Mouse (Mus musculus) cerebellum, adult 11 months (tissue): ENCODE results near the gene St3gal3.

Experiments used
- DNase-seq: peaks from one replicate; pipeline ENCODE4 v3.0.0; 2022

The St3gal3 gene

DNA sequence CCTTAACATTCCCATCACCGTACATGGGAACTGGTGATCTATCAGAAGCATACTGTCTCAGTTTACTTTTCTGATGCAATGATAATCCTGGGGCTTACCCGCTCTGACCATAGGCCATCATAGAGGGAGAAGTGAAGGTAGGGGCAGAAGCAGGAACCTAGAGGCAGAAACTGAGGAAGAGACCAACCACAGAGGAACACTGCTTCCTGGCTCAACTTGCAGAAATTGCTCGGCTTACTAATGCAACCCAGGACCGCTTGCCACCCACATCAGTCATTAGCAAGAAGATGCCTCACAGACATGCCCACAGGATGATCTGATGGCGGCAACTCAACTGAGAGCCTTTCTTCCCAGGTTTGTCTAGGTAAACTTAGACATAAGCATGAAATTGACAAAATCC lies 216.0 kb downstream of the St3gal3 start:
- DNase-seq: no peak

DNA sequence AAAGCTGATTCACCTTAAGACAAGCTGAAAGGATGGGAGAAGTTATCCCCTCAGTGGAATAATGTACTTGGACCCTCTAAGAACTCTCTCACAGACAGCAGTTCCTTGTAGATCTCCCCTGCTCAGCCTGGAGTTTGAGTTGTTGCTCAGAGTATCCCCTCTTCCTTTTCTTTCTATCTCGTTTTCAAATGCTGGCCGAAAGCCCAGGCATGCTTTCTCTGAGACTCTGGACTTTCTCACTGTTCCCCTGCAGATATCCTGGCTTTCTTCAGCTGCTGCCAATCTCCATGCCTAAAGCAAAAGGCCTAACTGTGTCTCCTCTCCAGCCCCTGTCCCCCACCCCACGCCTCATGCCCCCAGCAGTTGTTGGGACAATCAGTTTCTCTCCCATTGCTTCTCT lies 216.5 kb downstream of the St3gal3 start:
- DNase-seq: no peak

DNA sequence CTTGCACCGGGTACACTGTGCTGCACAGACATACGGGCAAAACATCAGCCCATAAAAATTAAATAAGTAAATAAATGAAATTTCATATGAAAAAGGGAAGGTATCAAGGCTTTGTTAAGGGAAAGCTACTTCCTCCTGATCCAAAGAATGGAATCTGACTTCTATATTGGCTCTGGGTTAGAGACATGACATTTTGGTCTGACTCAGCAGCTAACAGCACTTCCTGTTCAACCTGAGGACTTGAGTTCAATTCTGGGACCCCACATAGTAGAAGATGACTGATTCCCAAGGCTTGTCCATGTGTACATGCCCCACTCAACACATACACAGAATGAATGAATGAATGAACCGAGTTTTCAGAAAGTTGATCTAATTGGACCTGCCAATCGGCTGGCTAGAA lies 216.9 kb downstream of the St3gal3 start:
- DNase-seq: no peak

DNA sequence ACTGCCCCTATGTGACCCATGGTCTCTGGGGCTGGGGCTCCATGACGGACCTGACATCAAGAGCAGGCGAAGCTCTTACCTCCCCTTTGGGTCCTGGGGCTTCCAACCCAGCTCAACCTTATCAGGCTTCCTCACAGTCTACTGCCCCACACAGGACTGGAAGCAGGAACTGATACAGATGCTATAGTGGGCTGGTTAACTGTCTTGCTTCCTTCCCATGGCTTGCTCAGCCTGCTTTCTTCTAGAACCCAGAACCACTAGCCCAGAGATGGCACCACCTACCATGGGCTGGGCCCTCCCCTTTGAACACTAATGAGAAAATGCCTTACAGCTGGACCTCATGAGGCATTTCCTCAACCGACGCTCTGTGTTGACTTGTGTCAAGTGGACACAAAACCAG lies 217.3 kb downstream of the St3gal3 start:
- no peak for DNase-seq

DNA sequence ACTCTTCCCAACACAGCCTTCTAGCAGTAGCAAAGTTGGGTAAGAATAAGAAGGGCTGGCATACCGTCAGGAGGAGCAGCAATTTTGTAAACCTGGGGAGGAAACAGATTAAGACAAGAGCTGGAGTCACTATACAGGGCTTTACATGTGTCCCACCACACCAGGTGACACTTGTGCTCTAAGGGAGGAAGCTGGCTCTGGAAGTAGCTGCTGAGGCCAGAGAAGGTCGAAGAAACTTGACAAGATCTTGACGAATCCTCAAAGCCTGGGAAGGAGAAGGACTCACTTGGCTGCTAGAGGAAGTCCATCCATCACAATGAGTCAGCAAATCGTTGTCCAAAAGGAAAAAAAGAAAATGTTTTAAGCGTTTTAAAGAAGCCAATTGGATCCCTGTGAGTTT lies 218.3 kb downstream of the St3gal3 start:
- no peak for DNase-seq

DNA sequence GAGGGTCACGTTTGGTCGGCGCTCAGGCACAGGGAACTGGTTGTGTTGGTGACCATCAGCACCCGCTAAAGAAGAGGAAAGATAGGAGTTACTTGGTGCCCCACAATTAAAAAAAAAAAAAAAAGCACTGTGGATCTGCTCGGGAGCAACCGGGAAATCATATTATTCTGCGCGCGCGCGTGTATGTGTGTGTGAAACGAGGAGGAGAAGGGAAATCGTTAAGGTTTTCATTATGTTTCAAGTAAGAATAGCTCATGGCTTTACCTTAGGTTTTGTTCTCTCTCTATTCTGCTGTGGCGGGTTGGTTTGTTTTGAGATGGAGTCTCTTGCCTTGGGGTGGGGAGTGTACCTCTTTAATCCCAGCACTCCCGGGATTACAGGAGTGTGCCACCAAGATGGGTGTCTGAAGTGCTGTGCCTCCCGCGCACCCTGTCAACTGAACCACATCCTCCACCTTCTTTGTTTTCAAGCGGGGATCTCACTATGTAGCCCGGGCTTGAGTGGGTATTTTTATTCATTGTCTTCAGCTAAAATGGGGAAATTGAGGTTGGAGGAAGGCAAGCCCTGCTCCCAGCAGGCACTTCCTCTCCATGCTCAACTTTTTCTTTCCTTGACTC lies 219.1 kb downstream of the St3gal3 start:
- DNase-seq: no peak

DNA sequence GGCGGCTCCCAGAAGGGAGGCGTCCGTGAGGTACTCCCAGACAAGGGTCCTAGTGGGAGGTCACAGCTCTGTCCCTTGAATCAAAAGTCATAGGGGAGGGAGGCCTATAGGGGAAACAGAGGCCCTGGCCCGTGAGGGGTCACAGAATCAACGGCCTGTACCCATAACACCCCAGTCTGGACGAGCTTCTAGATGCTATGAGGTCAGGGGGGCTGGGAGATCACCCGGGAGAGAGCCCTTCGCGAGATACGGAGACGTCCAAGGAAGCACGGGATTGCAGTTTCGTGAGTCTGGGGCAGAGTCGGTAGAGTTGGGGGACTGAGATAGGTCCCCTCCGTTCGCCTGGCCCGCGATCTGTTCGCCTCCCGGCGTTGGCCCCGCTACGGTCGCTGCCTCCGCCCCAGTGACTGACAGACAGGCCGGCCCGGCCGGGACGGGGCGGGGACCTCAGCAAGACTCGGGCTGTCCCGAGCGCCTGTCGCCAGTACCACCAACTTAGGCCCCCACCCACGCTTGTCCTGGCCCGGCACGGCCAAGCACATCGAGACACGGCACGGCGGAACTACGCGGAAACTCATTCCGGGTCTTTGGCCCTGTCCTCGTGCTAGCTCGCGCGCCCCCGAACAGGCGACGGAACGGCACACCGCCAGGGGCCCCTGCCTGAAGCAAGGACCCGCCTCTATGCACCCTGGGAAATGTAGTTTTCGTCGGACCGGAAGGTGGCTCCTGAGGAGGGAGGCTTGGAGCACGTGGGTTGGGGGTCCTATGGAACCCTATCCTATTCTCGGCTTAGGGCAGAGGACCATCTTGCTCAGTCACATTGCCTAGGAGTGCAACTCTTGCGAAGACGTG lies 219.9 kb downstream of the St3gal3 start, which contains the start of gene Ipo13:
Gene Ipo13, minus strand, starts transcription at position 409 of the 852 bp plus-strand sequence.
- peak; percentile 89 for DNase-seq

DNA sequence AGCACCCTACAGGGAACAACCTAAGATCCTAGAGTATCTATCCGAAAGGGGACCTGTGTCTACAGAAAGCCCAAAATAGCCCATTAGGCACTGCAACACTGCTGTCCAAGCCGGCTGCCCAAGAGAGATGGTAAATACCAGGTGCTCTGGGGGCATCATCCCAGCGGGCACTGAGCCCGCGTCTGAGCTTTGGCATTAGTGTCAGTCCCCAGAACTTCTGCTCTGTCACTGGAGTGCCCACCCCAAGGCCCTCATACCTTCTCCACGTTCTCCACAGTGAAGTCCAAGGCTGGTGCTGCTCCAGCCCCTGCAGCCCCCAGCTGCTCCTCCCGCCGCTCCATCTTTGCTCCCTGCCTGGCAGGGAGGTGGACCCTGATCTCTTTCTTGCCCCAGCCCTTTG lies 220.7 kb downstream of the St3gal3 start:
- peak; percentile 66 for DNase-seq

DNA sequence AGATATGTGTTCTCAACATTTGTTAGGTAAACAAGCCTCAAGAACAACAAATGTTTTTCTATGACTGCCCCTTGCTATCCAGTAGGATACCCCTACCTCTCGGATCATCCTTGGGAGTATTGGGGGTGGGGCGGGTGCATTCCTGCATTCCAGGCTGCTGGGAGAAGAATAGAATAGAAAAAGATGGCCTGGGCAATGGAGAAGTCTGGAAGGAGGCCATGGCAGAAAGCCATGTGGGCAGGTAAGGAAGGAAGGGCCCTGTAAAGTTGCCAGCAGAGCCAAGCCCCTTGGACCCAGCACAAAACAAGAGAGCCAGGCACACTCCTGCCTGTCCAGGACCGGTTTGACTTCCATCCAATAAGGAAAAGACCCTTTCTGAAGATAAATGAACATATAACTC lies 221.3 kb downstream of the St3gal3 start:
- peak; percentile 83 for DNase-seq

DNA sequence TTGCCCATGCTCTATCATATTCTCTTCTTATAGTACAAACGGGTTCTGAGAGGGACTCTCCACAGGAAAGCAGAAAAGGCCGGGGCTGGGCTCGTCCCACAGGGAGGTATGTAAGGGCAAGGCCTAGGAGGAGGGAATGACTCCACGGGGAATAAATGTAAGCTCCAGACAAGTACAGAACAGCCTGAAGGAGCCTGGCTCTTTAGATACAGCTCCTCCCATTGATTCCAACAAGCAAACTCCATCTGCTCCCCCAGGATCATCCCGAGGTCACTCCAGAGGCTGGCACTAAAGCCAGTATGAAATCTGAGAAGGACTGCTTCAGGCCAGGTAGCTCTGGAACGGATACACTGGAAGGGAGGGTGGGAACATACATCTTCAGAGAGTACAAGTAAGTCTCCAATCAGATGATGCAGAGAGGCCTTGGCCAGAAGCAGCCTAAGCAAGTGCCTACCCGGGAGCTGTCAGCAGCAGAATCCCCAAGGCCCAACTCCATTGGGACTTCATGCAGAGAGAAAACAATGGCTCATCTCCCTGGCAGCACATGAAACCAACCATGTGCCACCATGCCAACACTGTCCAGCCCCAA lies 221.9 kb downstream of the St3gal3 start:
- no peak for DNase-seq

DNA sequence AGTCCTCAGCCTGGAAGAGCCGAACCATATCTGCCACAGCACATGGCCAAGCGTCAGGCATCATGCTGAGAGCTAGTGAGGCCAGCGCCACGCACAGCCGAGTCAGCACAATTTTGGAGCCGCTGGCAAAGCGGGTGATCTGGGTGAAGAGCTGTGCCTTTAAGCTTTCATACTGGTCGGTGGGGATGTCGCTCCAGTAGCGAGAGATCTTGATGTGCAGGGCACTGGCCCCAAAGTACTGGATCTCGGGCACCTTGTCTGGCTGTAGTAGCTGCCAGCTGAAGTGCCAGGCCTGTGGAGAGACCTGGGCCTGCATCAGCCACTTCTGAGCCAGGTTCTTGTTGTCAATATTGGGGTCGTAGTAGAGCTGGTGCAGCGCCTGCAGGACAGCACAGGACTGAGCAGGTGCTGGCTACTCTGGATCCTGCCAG lies 222.6 kb downstream of the St3gal3 start:
- peak; percentile 62 for DNase-seq

DNA sequence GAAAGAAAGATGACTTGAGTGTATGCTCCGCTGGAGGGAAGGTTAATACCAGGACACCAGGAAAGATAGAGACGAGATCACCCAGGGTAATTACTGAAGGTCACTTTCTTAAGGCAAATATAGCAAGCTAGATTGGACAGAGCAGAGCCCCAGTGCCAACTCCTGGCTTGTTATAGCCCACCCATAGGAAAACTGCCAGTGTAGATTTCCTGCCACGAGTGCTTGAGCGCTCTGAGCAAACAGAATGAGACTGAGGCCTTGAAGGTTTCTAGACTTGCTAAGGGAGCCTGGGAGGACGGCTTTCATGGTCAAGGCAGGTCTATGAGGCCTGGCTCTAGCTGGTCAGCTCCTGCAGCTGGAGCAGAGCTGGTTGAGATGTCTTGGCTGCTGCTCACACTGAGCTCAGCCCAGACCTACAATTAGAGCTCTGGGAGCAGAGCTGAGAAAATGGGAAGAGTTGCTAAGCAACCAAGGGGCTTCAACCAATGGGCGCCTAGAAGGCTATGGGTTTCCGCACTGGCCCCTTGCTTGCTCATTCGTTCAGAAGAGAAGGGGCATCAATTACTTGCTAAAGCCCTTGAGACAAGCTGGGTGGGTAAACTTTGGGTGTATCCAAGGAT lies 225.8 kb downstream of the St3gal3 start:
- DNase-seq: no peak

DNA sequence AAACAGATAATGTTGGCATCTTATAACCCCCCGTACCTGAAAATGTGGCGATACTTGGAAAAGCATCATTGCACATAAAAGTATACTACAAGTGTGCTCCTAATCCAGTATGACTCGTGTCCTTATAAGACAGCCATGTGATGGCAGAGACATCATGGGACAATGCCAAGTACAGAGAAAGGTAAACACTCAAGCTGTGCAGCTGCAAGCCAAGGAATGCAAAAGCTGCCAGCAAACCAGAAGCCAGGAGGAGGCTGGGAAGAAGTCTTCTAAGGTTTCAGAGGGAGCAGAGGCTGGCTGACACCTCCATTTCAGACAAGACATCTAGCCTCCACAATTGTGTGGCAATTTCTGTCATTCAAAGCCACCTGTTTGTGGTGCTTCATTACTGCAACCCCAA lies 228.5 kb downstream of the St3gal3 start:
- no peak for DNase-seq

DNA sequence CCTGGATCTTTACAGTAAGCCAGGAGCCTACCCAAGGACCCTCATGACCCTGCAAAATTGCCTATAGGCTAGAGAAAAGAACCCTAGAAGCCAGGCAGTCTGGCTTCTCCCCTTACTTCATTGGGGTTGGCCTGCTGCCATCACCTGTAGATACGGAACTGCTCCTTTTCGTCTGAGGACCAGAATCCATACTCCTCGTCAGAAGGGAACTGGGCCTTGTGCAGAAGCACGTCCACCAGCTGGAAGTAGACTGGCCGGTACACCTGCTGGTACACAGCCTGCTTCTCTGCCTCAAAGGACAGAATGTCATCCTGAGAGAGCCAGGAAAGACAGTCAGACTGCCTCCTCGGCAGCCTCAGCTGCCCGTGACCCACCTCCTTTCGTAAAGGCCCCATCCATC lies 230.0 kb downstream of the St3gal3 start:
- no peak for DNase-seq

DNA sequence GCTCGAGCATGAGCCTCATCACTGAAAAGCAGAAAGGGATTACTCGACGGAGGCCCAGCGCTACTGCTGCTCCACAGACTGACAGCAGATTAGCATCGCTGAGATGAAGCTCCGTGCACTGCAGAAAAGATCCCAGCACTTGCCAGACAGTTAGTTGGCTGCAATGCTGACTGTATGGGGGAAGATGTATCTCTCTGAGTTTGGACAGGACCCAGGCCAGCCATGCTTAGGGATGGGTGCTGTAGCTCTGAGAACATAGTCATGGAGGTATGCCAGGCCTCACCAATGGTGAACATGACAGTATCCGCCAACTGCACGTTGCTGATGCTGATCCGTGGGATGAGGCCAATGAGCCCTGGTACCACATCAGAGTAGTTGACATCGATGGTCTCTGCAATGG lies 230.6 kb downstream of the St3gal3 start:
- no peak for DNase-seq

DNA sequence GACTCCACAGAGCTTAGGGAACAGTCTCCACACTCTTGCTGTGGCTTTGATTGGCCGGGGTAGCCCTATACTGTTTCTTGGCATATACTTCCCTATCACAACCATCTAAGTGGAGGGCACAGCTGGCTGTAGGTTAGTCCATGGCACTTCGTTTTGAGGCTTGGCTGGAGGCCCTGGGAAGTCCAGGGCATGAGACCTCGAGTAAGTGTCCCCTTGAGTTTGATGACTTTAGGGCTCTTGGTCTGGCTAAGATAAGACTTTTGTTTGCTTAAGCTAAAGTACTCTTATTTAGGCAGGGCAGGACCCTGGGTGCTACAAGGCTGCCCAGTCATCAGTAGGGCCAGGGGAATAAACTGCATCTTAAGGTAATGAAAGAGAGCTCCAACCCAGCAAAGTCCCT lies 236.6 kb downstream of the St3gal3 start:
- no peak for DNase-seq

DNA sequence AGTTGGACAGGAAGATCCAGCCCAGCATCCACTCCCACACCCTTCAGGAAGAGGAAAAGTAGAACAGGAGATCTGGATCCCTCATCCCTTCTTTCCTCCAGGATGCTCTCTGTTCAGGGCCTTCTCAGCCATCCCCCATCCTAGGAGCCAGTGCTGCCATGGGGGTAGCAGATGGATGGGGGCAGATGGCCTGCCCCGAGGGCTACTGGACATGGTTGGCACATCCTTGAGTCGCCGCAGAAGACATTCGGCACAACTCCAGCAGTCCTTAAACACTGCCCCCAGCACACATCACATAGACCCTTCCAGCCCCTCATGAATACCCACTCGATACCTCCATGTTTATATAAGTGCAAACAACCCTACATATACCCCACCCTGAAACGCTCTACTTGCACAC lies 238.7 kb downstream of the St3gal3 start:
- DNase-seq: peak; percentile 68

DNA sequence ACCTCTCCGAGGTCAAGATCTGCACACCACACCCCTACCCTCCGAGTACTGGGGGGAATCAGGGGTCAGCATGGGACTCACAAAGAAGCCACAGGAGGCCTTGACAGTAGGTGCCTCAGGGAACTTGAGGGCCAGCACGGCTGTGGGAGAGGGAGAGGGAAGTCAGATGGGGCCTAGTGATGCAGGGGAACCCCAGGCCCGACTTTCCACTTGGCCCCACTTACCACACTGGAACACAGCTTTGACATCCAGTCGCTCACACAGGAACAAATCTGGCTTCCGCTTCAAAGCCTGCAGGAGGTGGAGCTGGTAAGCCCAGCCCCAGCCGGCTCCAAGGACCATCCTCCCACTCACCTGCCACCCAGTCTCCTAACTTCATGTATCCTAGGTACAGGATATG lies 239.4 kb downstream of the St3gal3 start:
- no peak for DNase-seq

DNA sequence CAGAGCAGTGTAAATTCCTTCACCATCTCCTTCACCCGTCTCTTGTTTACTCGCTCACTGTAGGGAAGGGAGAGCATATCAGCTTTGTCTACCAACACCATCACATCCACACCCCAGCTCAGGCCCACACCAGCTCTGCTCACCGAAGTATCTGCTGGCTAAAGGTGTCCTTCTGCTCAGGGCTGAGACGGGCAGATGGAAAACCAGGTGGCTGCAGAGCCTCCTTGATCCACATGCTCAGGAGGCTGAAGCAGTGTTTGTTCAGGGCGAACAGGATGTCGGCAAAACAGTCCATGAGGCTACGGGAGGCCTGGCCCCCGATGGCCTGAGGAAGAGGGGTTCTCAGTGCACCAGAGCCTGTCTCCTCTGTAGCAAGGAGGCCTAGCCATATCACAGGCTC lies 240.1 kb downstream of the St3gal3 start:
- no peak for DNase-seq

DNA sequence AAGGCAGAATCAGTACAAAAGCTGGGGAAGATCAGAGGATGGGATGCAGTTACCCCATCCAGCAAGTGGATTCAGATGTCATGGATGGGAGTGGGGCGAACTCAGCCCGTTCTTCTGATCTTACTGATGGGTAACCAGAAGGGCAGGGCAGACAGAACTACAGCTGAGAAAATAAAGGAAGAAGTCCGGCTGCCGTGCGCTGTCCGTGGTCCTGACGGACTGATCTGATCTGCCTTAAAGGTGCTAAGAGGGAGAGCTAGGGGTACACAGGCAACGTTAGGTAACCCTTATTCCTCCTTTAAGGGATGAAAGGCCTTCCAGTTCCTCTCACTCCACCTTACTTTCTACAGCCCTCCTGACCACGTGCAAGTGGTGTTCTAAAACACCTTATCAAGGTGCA lies 241.3 kb downstream of the St3gal3 start:
- no peak for DNase-seq

DNA sequence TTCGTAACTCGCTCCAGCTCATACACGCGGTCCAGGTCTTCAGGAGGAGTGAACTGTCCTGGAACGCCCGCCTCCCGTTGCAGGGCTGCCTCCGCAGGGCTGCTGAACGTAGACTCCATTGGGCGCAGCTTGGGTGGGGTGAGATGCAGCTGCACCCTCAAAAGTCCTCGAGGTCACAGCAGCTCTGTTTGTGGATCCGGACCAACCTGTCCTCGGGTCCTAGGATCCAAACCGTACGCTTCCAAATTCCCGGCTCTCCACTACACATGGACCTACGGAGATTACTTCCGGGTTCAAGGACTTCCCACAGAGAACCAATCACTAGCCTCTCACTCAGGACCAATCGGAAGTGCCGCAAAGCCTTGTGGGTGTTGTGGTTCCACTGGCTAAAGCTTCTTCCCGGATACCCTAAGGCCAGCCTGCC lies 243.0 kb downstream of the St3gal3 start, which contains the start of gene Dph2:
Gene Dph2, minus strand, starts transcription at position 295 of the 424 bp plus-strand sequence.
- DNase-seq: peak; percentile 82

DNA sequence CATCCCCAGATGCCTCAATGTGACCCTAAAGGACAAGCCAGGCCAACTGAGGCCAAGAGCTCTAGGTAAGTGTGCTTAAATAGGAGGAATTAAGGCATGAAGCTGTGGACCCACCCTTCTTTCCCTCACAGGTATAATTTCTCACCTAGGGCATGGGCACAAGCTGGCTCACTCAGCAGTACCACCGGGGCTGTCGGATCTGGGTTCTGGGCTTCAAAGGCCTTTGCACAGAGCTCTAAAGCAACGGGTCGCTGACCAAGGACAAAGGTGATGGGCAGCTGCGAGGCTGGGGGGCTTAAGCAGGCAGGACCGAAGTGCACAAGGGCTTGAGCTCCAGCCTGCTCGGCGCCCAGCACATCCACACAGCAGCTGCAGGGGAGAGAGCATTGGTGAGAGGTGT lies 244.0 kb downstream of the St3gal3 start:
- DNase-seq: no peak

DNA sequence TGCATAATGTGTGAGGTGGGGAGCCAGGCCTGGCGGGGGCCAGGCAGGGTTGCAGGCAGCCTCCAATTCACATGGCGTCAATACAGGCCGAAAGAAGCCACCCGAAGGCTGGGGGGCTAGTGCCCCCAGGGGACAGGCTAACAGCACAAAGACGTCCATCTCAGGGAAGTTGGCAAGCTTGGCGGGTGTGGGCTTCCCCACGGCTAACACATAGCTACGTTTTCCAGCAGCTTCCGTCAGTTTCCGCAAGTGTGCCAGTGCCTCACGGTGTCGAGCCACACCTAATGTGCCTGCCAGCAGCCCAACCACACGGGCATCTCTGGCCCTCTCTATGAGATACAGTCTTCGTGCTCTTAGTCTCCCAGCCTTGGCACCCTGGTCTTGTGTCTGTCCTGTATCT lies 244.7 kb downstream of the St3gal3 start:
- no peak for DNase-seq

DNA sequence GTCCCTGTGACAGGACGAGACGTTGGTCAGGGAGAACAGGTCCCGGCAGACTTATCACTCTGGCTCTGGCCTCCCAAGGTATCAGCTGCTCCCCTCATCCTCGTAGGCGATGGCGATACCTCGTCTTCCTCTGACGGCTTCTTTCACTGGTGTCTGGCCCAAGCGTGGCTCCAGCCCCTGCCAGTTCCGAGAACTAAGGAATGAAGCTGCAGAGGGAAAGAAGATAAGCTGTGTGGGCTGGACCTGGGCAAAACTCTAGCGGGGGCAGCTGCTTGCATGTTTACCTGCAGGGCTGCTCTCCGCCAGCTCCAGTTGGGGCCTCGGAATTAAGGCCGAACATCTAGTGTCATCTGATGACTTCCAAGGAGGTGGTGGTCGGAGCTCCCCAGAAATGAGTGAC lies 245.2 kb downstream of the St3gal3 start:
- DNase-seq: no peak
